In the genomic region with DNA sequence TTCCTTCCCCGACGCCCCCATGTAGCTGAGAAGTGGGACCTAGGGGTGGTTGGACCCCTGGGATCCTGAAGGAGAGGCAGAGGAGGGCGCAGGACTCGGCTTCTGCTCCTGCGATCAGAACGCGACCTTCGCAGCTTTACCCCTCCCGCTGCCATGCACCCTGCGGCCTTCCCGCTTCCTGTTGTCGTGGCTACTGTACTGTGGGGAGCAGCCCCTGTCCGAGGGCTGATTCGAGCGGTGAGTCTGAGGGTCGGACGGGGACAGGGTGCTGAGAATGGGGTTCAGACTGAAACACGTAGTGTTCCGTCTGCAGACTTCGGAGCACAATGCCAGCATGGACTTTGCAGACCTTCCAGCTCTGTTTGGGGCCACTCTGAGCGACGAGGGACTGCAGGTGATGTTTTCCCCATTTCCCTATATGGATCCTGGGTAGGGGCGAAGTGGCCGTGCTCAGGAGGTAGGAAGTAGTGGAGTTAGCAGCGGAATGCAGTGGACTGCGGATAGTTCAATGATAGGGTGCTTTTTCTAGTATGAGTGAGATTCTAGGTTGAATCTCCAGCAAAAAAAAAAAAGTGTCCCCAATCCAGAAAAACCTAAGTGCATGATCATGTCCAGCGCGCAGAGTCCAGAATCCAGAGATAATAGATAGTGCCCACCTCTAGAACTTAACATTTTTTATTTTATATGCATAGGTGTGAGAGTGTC, we compare ENCODE assay signal across 8 mouse cellular contexts. TPM values are rescaled to one million over a fixed set of nuclear protein-coding genes. Genes with fewer than 3 reads are reported as not detected.
A peak's percentile ranks its signal among the peaks of the same experiment; 100 is the strongest.
DNase-seq lines count a peak whose midpoint lies in the region; ATAC-seq lines count a peak whose summit lies in the region.
"Had no signal": no experiment of that assay in that cellular context is flagged by ENCODE, and none has a peak within 500 bp of the region (broad histone marks: within the 10 kb centered on the region; RNA-seq: fewer than 3 reads in every experiment).

No protein-coding gene starts in this region.

- peak overlapping the region; percentile 86 for H3K4me3 ChIP-seq in hindbrain, embryonic 10.5 days
- peak overlapping the region; percentile 75 for H3K4me3 ChIP-seq in limb, embryonic 15.5 days
- H3K4me3 ChIP-seq in neural tube, embryonic 13.5 days, result peak overlapping the region; percentile 87

- peaks cover 75% of the 10 kb centered on the region for H3K36me3 ChIP-seq in hindbrain, embryonic 10.5 days
- H3K36me3 ChIP-seq in limb, embryonic 15.5 days, result peaks cover 74% of the 10 kb centered on the region
- peaks cover 71% of the 10 kb centered on the region for H3K36me3 ChIP-seq in neural tube, embryonic 13.5 days

- ATAC-seq in common myeloid progenitor, adult 5-6 weeks (replicated peaks; ENCODE audit: low read depth, poor library complexity, severe bottlenecking), result 0 out of 2 replicates have a peak, but pooled peaks have one; percentile 7
- ATAC-seq in limb, embryonic 15.5 days (ENCODE audit: insufficient number of reproducible peaks, low FRiP score, low TSS enrichment, low read depth), result no peak
- peak; percentile 19 for ATAC-seq in neural tube, embryonic 13.5 days (ENCODE audit: low read depth)
- no peak for ATAC-seq in inflammation-experienced regulatory T-cells, adult 6 months

- no peaks in the 10 kb centered on the region for H3K9me3 ChIP-seq in hindbrain, embryonic 10.5 days
- no peaks in the 10 kb centered on the region for H3K9me3 ChIP-seq in limb, embryonic 15.5 days
- no peaks in the 10 kb centered on the region for H3K9me3 ChIP-seq in neural tube, embryonic 13.5 days

- peak overlapping the region; percentile 95 for H3K4me2 ChIP-seq in limb, embryonic 15.5 days
- peak overlapping the region; percentile 100 for H3K4me2 ChIP-seq in neural tube, embryonic 13.5 days

- peak; percentile 51 to 71 for DNase-seq in thymus, adult 18-20 months
- no peak for DNase-seq in thymus, postnatal 0 days (ENCODE audit: low spot score)
- DNase-seq in hindbrain, embryonic 10.5 days (ENCODE audit: low spot score), result no peak

- no peaks in the 10 kb centered on the region for H3K27me3 ChIP-seq in hindbrain, embryonic 10.5 days (ENCODE audit: insufficient read depth, poor library complexity, severe bottlenecking)
- no peaks in the 10 kb centered on the region for H3K27me3 ChIP-seq in limb, embryonic 15.5 days
- H3K27me3 ChIP-seq in neural tube, embryonic 13.5 days, result no peaks in the 10 kb centered on the region

- 5% methylated on average over 28 of the region's 28 CpGs for WGBS in hindbrain, embryonic 10.5 days
- WGBS in limb, embryonic 15.5 days, result 3% methylated on average over 28 of the region's 28 CpGs
- 4% methylated on average over 28 of the region's 28 CpGs for WGBS in neural tube, embryonic 13.5 days

- peak overlapping the region; percentile 92 for H3K27ac ChIP-seq in hindbrain, embryonic 10.5 days
- H3K27ac ChIP-seq in limb, embryonic 15.5 days, result peak overlapping the region; percentile 98
- H3K27ac ChIP-seq in neural tube, embryonic 13.5 days (replicated peaks), result peak overlapping the region; percentile 94

- H3K9ac ChIP-seq in limb, embryonic 15.5 days, result peak overlapping the region; percentile 85
- H3K9ac ChIP-seq in neural tube, embryonic 13.5 days, result peak overlapping the region; percentile 93

- H3K4me1 ChIP-seq in hindbrain, embryonic 10.5 days (replicated peaks), result peaks cover 68% of the 10 kb centered on the region
- peaks cover 61% of the 10 kb centered on the region for H3K4me1 ChIP-seq in limb, embryonic 15.5 days
- peaks cover 59% of the 10 kb centered on the region for H3K4me1 ChIP-seq in neural tube, embryonic 13.5 days (replicated peaks)

RNA-seq across cellular contexts. Expression of a gene that starts 0.6 kb away (rescaled TPM):
- 137 and 139 TPM in 2 replicates for polyA plus RNA-seq in thymus, postnatal 0 days (2015; fragmentation: Nextera tagmentation; extraction: Ambion mirVana)
- total RNA-seq in common myeloid progenitor, adult 5-6 weeks (2017), result 52.5 and 60.6 TPM in 2 replicates
- 144 and 155 TPM in 2 replicates for polyA plus RNA-seq in hindbrain, embryonic 10.5 days (2016; fragmentation: Nextera tagmentation; extraction: Ambion mirVana)
- polyA plus RNA-seq in limb, embryonic 15.5 days (2015; fragmentation: Nextera tagmentation; extraction: Ambion mirVana), result 165 and 188 TPM in 2 replicates
- polyA plus RNA-seq in neural tube, embryonic 13.5 days (2015; fragmentation: Nextera tagmentation; extraction: Ambion mirVana), result 150 and 153 TPM in 2 replicates
- 100 to 1,000 TPM in 2 of 3 experiments, 10 to 100 TPM in 1; 85.3 to 111 (median 111) TPM for polyA plus RNA-seq in inflammation-experienced regulatory T-cells, adult 6 months (2017; shearing (Covaris generic))

RNA-seq across cellular contexts. Expression of a gene that starts 0.8 kb away (rescaled TPM):
- polyA plus RNA-seq in thymus, postnatal 0 days (2015; fragmentation: Nextera tagmentation; extraction: Ambion mirVana), result 214 and 226 TPM in 2 replicates
- total RNA-seq in common myeloid progenitor, adult 5-6 weeks (2017), result 56.9 and 65.8 TPM in 2 replicates
- 90.6 and 97.1 TPM in 2 replicates for polyA plus RNA-seq in hindbrain, embryonic 10.5 days (2016; fragmentation: Nextera tagmentation; extraction: Ambion mirVana)
- 124 TPM in 2 replicates for polyA plus RNA-seq in limb, embryonic 15.5 days (2015; fragmentation: Nextera tagmentation; extraction: Ambion mirVana)
- polyA plus RNA-seq in neural tube, embryonic 13.5 days (2015; fragmentation: Nextera tagmentation; extraction: Ambion mirVana), result 101 and 106 TPM in 2 replicates
- polyA plus RNA-seq in inflammation-experienced regulatory T-cells, adult 6 months (2017; shearing (Covaris generic)), result 100 to 1,000 TPM; 276 to 454 (median 423) TPM

RNA-seq across cellular contexts. Expression of a gene that starts 6.6 kb away (rescaled TPM):
- polyA plus RNA-seq in thymus, postnatal 0 days (2015; fragmentation: Nextera tagmentation; extraction: Ambion mirVana), result 2,783 and 3,382 TPM in 2 replicates
- total RNA-seq in common myeloid progenitor, adult 5-6 weeks (2017), result 437 and 465 TPM in 2 replicates
- polyA plus RNA-seq in hindbrain, embryonic 10.5 days (2016; fragmentation: Nextera tagmentation; extraction: Ambion mirVana), result 1,872 and 1,874 TPM in 2 replicates
- 1,605 and 1,679 TPM in 2 replicates for polyA plus RNA-seq in limb, embryonic 15.5 days (2015; fragmentation: Nextera tagmentation; extraction: Ambion mirVana)
- 970 and 979 TPM in 2 replicates for polyA plus RNA-seq in neural tube, embryonic 13.5 days (2015; fragmentation: Nextera tagmentation; extraction: Ambion mirVana)
- polyA plus RNA-seq in inflammation-experienced regulatory T-cells, adult 6 months (2017; shearing (Covaris generic)), result 1,000 to 10,000 TPM; 3,037 to 4,758 (median 3,214) TPM

RNA-seq across cellular contexts. Expression of a gene that starts 8.9 kb away (rescaled TPM):
- polyA plus RNA-seq in thymus, postnatal 0 days (2015; fragmentation: Nextera tagmentation; extraction: Ambion mirVana), result 0.06 and 0.13 TPM in 2 replicates
- total RNA-seq in common myeloid progenitor, adult 5-6 weeks (2017), result 0.58 and 3.2 TPM in 2 replicates
- 0.34 and 0.80 TPM in 2 replicates for polyA plus RNA-seq in hindbrain, embryonic 10.5 days (2016; fragmentation: Nextera tagmentation; extraction: Ambion mirVana)
- 0.26 and 0.29 TPM in 2 replicates for polyA plus RNA-seq in limb, embryonic 15.5 days (2015; fragmentation: Nextera tagmentation; extraction: Ambion mirVana)
- polyA plus RNA-seq in neural tube, embryonic 13.5 days (2015; fragmentation: Nextera tagmentation; extraction: Ambion mirVana), result 0.14 and 0.45 TPM in 2 replicates
- polyA plus RNA-seq in inflammation-experienced regulatory T-cells, adult 6 months (2017; shearing (Covaris generic)), result under 1 TPM; 0.17 to 0.69 (median 0.21) TPM
- total RNA-seq: gastrocnemius, adult 8-10 months had no signal

RNA-seq across cellular contexts. Expression of a gene that starts 9.1 kb away (rescaled TPM):
- polyA plus RNA-seq in thymus, postnatal 0 days (2015; fragmentation: Nextera tagmentation; extraction: Ambion mirVana), result 13.1 and 14.7 TPM in 2 replicates
- total RNA-seq in common myeloid progenitor, adult 5-6 weeks (2017), result 8.9 and 10.0 TPM in 2 replicates
- 39.3 and 53.3 TPM in 2 replicates for polyA plus RNA-seq in hindbrain, embryonic 10.5 days (2016; fragmentation: Nextera tagmentation; extraction: Ambion mirVana)
- 71.5 and 252 TPM in 2 replicates for polyA plus RNA-seq in limb, embryonic 15.5 days (2015; fragmentation: Nextera tagmentation; extraction: Ambion mirVana)
- 9.4 and 14.9 TPM in 2 replicates for polyA plus RNA-seq in neural tube, embryonic 13.5 days (2015; fragmentation: Nextera tagmentation; extraction: Ambion mirVana)
- polyA plus RNA-seq in inflammation-experienced regulatory T-cells, adult 6 months (2017; shearing (Covaris generic)), result 10 to 100 TPM in 2 of 3 experiments, 1 to 10 TPM in 1; 6.2 to 27.4 (median 21.7) TPM

Comparison
In these comparisons a context has a peak if more than half of its experiments do, and no peak if none do; other contexts are left out.
1. DNase-seq: peak in thymus, adult 18-20 months (2 of 2); none in thymus, postnatal 0 days (single experiment) and hindbrain, embryonic 10.5 days (single experiment).
2. ATAC-seq: peak in common myeloid progenitor, adult 5-6 weeks (single experiment) and neural tube, embryonic 13.5 days (single experiment); none in limb, embryonic 15.5 days (single experiment) and inflammation-experienced regulatory T-cells, adult 6 months (single experiment).
3. Peak in every context shown above with its lines, with median percentiles within 50 percentile points of each other: H3K27ac ChIP-seq and H3K4me3 ChIP-seq.